ENCODE assay signal across 8 mouse cellular contexts in the genomic region with DNA sequence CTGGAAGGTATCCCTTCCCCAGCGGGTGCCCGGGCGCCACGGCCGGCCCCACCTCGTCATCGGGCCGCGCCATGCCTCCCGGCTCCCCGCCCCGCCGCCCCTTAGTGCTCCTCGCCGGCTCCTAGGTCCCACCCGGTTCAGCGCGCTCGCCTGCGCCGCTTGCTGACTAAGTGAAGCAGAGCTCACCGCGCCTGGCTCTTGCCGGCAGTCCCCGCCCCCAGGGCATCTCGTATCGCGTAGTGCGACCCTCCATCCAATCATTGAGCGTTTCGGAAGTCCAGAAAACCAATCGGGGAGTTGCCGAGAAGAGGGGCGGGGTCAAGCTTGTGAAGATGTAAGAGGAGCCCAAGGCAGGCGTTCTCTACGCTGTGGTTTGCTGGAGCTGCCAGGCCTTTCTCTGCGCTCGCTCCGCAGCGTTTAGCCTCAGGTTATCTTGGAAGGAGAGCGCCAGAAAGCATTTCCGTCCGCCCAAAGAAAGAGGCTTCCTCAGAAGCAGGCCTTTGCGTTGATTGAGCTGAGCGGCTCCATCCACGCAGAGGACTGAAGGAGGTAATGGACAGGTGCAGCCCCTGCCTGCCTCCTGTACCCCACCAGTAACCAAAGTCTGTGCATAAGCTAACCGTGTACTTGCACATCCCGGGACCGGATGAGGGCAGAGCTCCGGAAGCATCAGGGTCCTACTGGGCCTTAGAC. TPM values are rescaled to one million over a fixed set of nuclear protein-coding genes. Genes with fewer than 3 reads are reported as not detected.
DNase-seq lines count a peak whose midpoint lies in the region; ATAC-seq lines count a peak whose summit lies in the region.

A gene (minus strand): TSS at position 138 of the 693 bp plus-strand sequence.

- H3K9ac ChIP-seq in hindbrain, embryonic 14.5 days = peak within 1 kb of the TSS; percentile 90

- under 1% methylated on average over 49 of the region's 50 CpGs for WGBS in hindbrain, embryonic 14.5 days

- peak within 1 kb of the TSS; percentile 75 for H3K4me3 ChIP-seq in hindbrain, embryonic 14.5 days (replicated peaks; ENCODE audit: low read length)

- peak; percentile 100 for DNase-seq in R1 (ENCODE audit: low read depth, low spot score)
- peak; percentile 98 to 99 for DNase-seq in cerebellum, postnatal 25 days
- DNase-seq in frontal cortex, postnatal 25 days (ENCODE audit: low spot score in 2 of 2) = peak; percentile 94 to 98
- peak; percentile 97 for DNase-seq in hindbrain, embryonic 14.5 days (ENCODE audit: low spot score)
- peak; percentile 98 to 99 for DNase-seq in layer of hippocampus, postnatal 36 days
- peak; percentile 100 for DNase-seq in lung, postnatal 36 days
- DNase-seq in retina, postnatal 1 day = peak; percentile 100
- peak; percentile 87 to 99 for DNase-seq in urinary bladder, adult 18-20 months (ENCODE audit: low spot score in 2 of 2)

- H3K36me3 ChIP-seq in hindbrain, embryonic 14.5 days (replicated peaks; ENCODE audit: control insufficient read depth, insufficient read depth) = peaks cover 8% of the 10 kb centered on the region; the same call in 1 of the 2 replicates

- H3K27ac ChIP-seq in hindbrain, embryonic 14.5 days = peak within 1 kb of the TSS; percentile 89

- peak within 1 kb of the TSS; percentile 99 for H3K4me2 ChIP-seq in hindbrain, embryonic 14.5 days (replicated peaks)

- peak; percentile 98 for ATAC-seq in hindbrain, embryonic 14.5 days (ENCODE audit: low FRiP score)

- no peaks in the 10 kb centered on the region for H3K9me3 ChIP-seq in hindbrain, embryonic 14.5 days (ENCODE audit: control insufficient read depth, low read length)

- H3K4me1 ChIP-seq in hindbrain, embryonic 14.5 days (replicated peaks; ENCODE audit: control insufficient read depth, insufficient read depth, low read length) = peaks cover 20% of the 10 kb centered on the region

- H3K27me3 ChIP-seq in hindbrain, embryonic 14.5 days (ENCODE audit: control insufficient read depth, insufficient read depth, low read length) = no peaks in the 10 kb centered on the region

RNA-seq across cellular contexts. Expression of the gene that starts here (rescaled TPM):
- 10.3 and 11.6 TPM in 2 replicates for polyA plus RNA-seq in hindbrain, embryonic 14.5 days (2014; fragmentation: Nextera tagmentation; extraction: Ambion mirVana)
- total RNA-seq in layer of hippocampus, postnatal 36 days (2021) = 10 to 100 TPM; 17.3 to 19.6 TPM

Comparison
In these comparisons a context has a peak if more than half of its experiments do, and no peak if none do; other contexts are left out.
1. Peak in every context shown above with its lines: DNase-seq, ATAC-seq, H3K4me3 ChIP-seq and H3K27ac ChIP-seq.